ENCODE assay signal across 14 mouse cellular contexts in the genomic region with DNA sequence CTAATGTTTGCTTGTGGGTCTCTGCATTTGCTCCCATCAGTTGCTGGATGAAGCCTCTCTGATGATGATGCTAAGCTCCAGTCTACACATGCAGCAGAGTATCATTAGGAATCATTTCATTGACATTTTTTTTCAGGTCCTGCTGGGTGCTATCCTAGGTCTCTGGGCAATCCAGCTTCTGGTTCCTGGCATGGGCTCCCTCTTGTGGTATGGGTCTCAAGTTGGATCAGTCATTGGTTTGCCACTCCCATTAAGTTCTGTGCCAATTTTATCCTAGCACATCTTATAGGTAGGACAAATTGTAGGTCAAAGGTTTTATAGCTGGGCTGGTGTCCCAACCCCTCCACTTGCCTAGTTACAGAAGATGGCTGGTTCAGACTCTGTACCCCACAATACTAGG. TPM values are rescaled to one million over a fixed set of nuclear protein-coding genes. Genes with fewer than 3 reads are reported as not detected.
A peak's percentile ranks its signal among the peaks of the same experiment; 100 is the strongest.
DNase-seq lines count a peak whose midpoint lies in the region; ATAC-seq and TF ChIP-seq lines count a peak whose summit lies in the region.
"Had no signal": no experiment of that assay in that cellular context is flagged by ENCODE, and none has a peak within 500 bp of the region (broad histone marks: within the 10 kb centered on the region; RNA-seq: fewer than 3 reads in every experiment).

No protein-coding gene starts in this region.

- H3K4me1 ChIP-seq in midbrain, embryonic 14.5 days (ENCODE audit: control insufficient read depth, insufficient read depth, low read length): no peaks in the 10 kb centered on the region
- no peaks in the 10 kb centered on the region for H3K4me1 ChIP-seq in midbrain, embryonic 13.5 days (replicated peaks)
- peaks cover 5% of the 10 kb centered on the region; the same call in 1 of the 2 replicates for H3K4me1 ChIP-seq in small intestine, adult 2 months (ENCODE audit: control insufficient read depth, insufficient read depth, insufficient read length, low read length)

- H3K27ac ChIP-seq in midbrain, embryonic 14.5 days (replicated peaks; ENCODE audit: low read depth, low read length): no peak overlapping the region
- no peak overlapping the region for H3K27ac ChIP-seq in midbrain, embryonic 13.5 days
- no peak overlapping the region for H3K27ac ChIP-seq in small intestine, adult 2 months (ENCODE audit: insufficient read depth, low read depth, low read length)

- no peak overlapping the region for H3K9ac ChIP-seq in midbrain, embryonic 14.5 days (replicated peaks; ENCODE audit: low read length)
- no peak overlapping the region for H3K9ac ChIP-seq in midbrain, embryonic 13.5 days (replicated peaks)

- no peak overlapping the region for H3K4me2 ChIP-seq in midbrain, embryonic 14.5 days (ENCODE audit: low read length)
- no peak overlapping the region for H3K4me2 ChIP-seq in midbrain, embryonic 13.5 days (replicated peaks)

- no peak overlapping the region for H3K4me3 ChIP-seq in midbrain, embryonic 14.5 days (replicated peaks; ENCODE audit: low read depth, low read length)
- H3K4me3 ChIP-seq in midbrain, embryonic 13.5 days (replicated peaks): no peak overlapping the region
- H3K4me3 ChIP-seq in small intestine, adult 2 months (ENCODE audit: low read depth, low read length): no peak overlapping the region

- no peaks in the 10 kb centered on the region for H3K36me3 ChIP-seq in midbrain, embryonic 14.5 days (ENCODE audit: control insufficient read depth, insufficient read depth, low read length)
- no peaks in the 10 kb centered on the region for H3K36me3 ChIP-seq in midbrain, embryonic 13.5 days
- no peaks in the 10 kb centered on the region for H3K36me3 ChIP-seq in small intestine, adult 2 months (ENCODE audit: control insufficient read depth, insufficient read depth, low read length)

- ATAC-seq in midbrain, embryonic 14.5 days (ENCODE audit: low FRiP score, low TSS enrichment): no peak
- no peak for ATAC-seq in midbrain, embryonic 13.5 days
- ATAC-seq in granulocyte monocyte progenitor cell, adult 5-6 weeks (replicated peaks; ENCODE audit: poor library complexity, severe bottlenecking): no peak

- H3K9me3 ChIP-seq in midbrain, embryonic 14.5 days (ENCODE audit: control insufficient read depth, low read length): no peaks in the 10 kb centered on the region
- H3K9me3 ChIP-seq in midbrain, embryonic 13.5 days: no peaks in the 10 kb centered on the region

- H3K27me3 ChIP-seq in midbrain, embryonic 14.5 days (ENCODE audit: control insufficient read depth, insufficient read depth, low read length): no peaks in the 10 kb centered on the region
- H3K27me3 ChIP-seq in midbrain, embryonic 13.5 days: no peaks in the 10 kb centered on the region
- H3K27me3 ChIP-seq in small intestine, adult 2 months (ENCODE audit: control insufficient read depth, insufficient read depth, low read length): peaks cover 9% of the 10 kb centered on the region; the same call in 1 of the 2 replicates

- peak; percentile 16 to 25 for DNase-seq in cerebellum, postnatal 10 days
- DNase-seq in cerebellum, adult 8-10 months: no peak
- DNase-seq in kidney, postnatal 10 days: peak; percentile 17
- DNase-seq in kidney, adult 8-10 months: no peak
- DNase-seq in midbrain, embryonic 14.5 days: peak; percentile 6
- DNase-seq: adrenal gland, adult 8-10 months; B cell, adult 2 months; heart, postnatal 10 days; right cerebral cortex, postnatal 14 days had no signal

- no peak for TF ChIP-seq POLR2A in small intestine, adult 2 months (IDR thresholded peaks at IDR 0.05; ENCODE audit: low read depth, low read length)

- TF ChIP-seq CTCF in small intestine, adult 2 months (IDR thresholded peaks at IDR 0.05; ENCODE audit: extremely low read depth, insufficient read length, insufficient replicate concordance, low read depth, low read length): peak; percentile 15; the same call in 1 of the 2 replicates

RNA-seq across cellular contexts. Expression of gene Gm960, which starts 31.7 kb away (rescaled TPM):
- polyA plus RNA-seq in midbrain, embryonic 14.5 days (2014; fragmentation: Nextera tagmentation; extraction: Ambion mirVana): 6.2 and 7.6 TPM in 2 replicates
- 3.8 and 5.0 TPM in 2 replicates for polyA plus RNA-seq in midbrain, embryonic 13.5 days (2015; fragmentation: Nextera tagmentation; extraction: Ambion mirVana)
- polyA plus RNA-seq in small intestine, adult 2 months (2012; rRNA removed): 2.1 TPM in 1 of 2 replicates, not detected in the other
- not detected in 2 replicates for total RNA-seq in granulocyte monocyte progenitor cell, adult 5-6 weeks (2014; fragmentation: Nextera tagmentation)
- total RNA-seq in granulocyte monocyte progenitor cell, adult 5-6 weeks (2017): not detected in 2 replicates
- total RNA-seq: heart, postnatal 10 days; monocyte, adult 5-6 weeks; neutrophil, adult 5-6 weeks had no signal

RNA-seq across cellular contexts. Expression of gene Rce1, which starts 41.4 kb away (rescaled TPM):
- 48.5 and 52.1 TPM in 2 replicates for polyA plus RNA-seq in midbrain, embryonic 14.5 days (2014; fragmentation: Nextera tagmentation; extraction: Ambion mirVana)
- 56.8 and 59.9 TPM in 2 replicates for polyA plus RNA-seq in midbrain, embryonic 13.5 days (2015; fragmentation: Nextera tagmentation; extraction: Ambion mirVana)
- 55.1 and 97.5 TPM in 2 replicates for polyA plus RNA-seq in small intestine, adult 2 months (2012; rRNA removed)
- 30.4 and 40.9 TPM in 2 replicates for total RNA-seq in granulocyte monocyte progenitor cell, adult 5-6 weeks (2014; fragmentation: Nextera tagmentation)
- 19.6 and 28.2 TPM in 2 replicates for total RNA-seq in granulocyte monocyte progenitor cell, adult 5-6 weeks (2017)

RNA-seq across cellular contexts. Expression of gene Sptbn2, which starts 44.2 kb away (rescaled TPM):
- 37.6 and 43.0 TPM in 2 replicates for polyA plus RNA-seq in midbrain, embryonic 14.5 days (2014; fragmentation: Nextera tagmentation; extraction: Ambion mirVana)
- polyA plus RNA-seq in midbrain, embryonic 13.5 days (2015; fragmentation: Nextera tagmentation; extraction: Ambion mirVana): 29.8 and 31.9 TPM in 2 replicates
- 0.19 and 0.61 TPM in 2 replicates for polyA plus RNA-seq in small intestine, adult 2 months (2012; rRNA removed)
- total RNA-seq in granulocyte monocyte progenitor cell, adult 5-6 weeks (2014; fragmentation: Nextera tagmentation): 0.23 TPM in 1 of 2 replicates, not detected in the other
- not detected in 2 replicates for total RNA-seq in granulocyte monocyte progenitor cell, adult 5-6 weeks (2017)
- total RNA-seq: monocyte, adult 5-6 weeks; neutrophil, adult 5-6 weeks had no signal

RNA-seq across cellular contexts. Expression of gene Lrfn4, which starts 51.3 kb away (rescaled TPM):
- 14.1 and 18.8 TPM in 2 replicates for polyA plus RNA-seq in midbrain, embryonic 14.5 days (2014; fragmentation: Nextera tagmentation; extraction: Ambion mirVana)
- 8.8 and 10.1 TPM in 2 replicates for polyA plus RNA-seq in midbrain, embryonic 13.5 days (2015; fragmentation: Nextera tagmentation; extraction: Ambion mirVana)
- polyA plus RNA-seq in small intestine, adult 2 months (2012; rRNA removed): 9.8 and 12.0 TPM in 2 replicates
- 2.6 and 3.5 TPM in 2 replicates for total RNA-seq in granulocyte monocyte progenitor cell, adult 5-6 weeks (2014; fragmentation: Nextera tagmentation)
- 1.8 and 3.7 TPM in 2 replicates for total RNA-seq in granulocyte monocyte progenitor cell, adult 5-6 weeks (2017)
- total RNA-seq: monocyte, adult 5-6 weeks; neutrophil, adult 5-6 weeks had no signal

Comparison
In these comparisons a context has a peak if more than half of its experiments do, and no peak if none do; other contexts are left out.
1. DNase-seq: peak in cerebellum, postnatal 10 days (2 of 2), kidney, postnatal 10 days (single experiment) and midbrain, embryonic 14.5 days (single experiment); none in cerebellum, adult 8-10 months (single experiment) and kidney, adult 8-10 months (0 of 2).
2. RNA of gene Sptbn2, which starts 44.2 kb away (polyA plus RNA-seq): 37.6 to 43.0 TPM in midbrain, embryonic 14.5 days and 29.8 to 31.9 TPM in midbrain, embryonic 13.5 days; 0.19 to 0.61 TPM in small intestine, adult 2 months; every median in the first group is over 10 times any median in the second.